Mouse (Mus musculus) thymus, postnatal 10 days (tissue): ENCODE results near the gene Kif1bp.
"Not testable (repeated sequence)": the region's sequence is repeated elsewhere in the genome, so short reads cannot be mapped to it uniquely, and the experiment has no call there.

ENCODE experiments used
- DNase-seq, 2 experiments: peaks; one replicate each; pipeline ENCODE4 v3.0.0; 2021; ENCODE audit warnings: low spot score in 2 of 2

The Kif1bp gene

DNA sequence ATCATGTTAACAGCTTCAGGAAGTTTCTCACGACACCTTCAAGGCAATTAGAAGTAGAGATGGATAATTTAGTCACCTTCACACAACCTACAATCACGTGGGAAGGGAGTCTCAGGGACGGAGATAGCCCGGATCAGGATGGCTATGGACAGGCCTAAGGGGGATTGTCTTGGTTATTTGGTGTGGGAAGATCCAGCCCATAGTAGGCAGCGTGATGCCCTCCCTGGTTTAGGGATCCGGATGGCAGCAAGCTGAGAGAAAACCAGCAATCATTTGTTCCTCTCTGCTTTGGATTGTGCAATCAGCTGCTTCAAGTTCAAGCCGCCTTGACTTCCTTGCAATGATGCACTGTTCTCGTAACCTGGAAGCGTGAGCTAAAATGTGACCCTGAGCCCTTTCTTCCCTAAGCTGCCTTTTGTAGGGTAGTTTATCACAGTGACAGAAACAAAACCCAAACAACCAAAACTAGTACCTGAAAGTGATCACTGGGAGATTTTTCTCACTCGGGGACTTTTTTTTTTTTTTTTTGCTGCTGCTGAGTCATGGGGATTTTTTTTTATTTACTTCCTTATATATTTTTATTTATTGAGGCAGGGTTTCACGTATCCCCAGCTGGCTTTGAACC is 69.1 kb downstream of the Kif1bp start:
- no peak for DNase-seq

- DNase-seq, result no peak
These were observed 69.8 kb downstream of the Kif1bp start for GRCm38 (mm10) chr10:62508459-62508858.

GRCm38 (mm10) chr10:62507591-62508308 is 70.5 kb downstream of the Kif1bp start:
- DNase-seq, result peak; percentile 48 to 52

DNA sequence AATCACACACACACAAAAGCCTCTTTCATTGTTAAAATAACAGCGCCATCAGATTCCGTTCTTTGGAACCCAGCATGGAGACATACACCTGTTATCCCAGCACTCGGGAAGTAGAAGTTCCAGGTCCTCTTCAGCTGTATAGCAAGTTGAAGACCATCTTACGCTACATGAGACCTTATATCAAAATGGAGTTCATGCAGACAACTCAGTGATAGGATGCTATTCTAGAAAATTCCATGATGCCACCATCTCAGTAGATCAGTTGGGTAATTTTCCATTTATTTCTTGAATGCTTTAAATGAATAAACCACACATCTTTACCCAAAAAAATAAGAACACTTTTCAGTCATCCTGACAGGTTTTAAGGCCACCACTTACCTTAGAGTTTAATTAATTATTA is 71.2 kb downstream of the Kif1bp start:
- DNase-seq, result no peak

- DNase-seq, result peak in 1 of 2 experiments; percentile 20
These were observed 72.2 kb downstream of the Kif1bp start for GRCm38 (mm10) chr10:62506019-62506556.

DNA sequence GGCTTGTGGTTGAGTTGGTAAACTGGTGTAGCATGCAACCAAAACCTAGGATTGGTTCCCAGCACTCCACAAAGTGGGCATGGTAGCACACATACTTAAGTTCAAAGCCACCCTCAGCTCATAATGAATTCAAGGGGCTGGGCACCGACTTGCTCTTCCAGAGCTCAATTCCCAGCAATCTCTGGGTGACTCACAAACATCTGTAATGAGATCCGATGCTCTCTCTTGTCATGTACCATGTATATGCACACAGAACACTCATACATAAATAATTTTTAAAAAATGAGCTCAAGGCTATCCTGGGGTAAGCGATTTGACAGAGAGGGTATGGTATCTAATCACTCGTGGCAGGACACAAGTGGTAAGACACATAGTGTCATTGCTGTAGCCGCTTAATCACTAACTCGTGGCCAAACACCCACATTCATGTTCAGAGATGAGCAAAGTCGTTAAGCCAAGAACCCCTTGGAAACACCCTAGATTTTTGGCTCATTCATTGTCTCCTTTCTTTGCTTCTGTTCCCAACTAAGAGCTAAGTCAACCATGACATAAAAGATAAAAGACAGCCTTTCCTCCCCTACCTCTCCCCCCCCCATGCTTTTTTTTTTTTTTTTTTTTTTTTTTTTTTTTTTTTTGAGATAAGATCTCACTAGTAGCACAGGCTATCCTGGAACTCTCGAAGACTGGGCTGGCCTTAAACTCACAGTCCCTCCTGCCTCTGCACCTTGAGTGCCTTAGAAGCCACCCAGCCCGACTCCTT is 72.9 kb downstream of the Kif1bp start:
- no peak for DNase-seq

DNA sequence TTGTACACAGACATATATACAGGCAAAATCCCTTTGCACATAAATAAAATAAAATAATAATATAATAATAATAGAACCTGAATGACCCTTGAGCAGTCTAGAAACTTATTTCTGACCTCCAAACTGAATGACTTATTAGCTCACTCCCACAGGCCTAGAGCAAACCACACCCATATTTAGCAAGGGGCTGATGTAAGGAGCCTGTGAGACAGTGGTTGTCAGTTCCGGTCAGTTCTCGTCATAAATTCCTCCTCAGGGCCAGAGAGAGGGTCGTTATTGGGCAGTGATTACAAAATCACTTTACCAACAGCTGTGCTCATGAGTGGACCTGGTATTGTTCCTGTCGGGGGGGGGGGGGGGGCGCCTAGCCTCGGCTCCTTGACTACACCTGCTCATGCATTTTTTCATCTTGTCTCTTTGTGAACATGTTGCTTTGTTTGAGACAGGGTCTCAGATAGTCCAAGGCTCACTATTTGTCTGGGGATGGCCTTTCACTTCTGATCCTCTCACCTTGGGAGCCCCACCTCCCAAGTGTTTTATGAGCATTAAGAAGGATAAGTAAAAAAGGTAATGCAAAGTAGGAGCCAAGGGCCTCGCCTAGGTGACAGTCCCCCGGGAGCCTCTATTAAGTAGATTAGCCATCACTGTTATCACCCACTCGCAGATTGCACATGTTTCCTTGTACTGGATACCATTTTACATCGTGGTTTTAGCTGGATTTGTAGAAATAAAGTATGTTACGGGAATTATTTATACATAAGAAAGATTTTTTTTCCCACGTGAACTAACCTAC is 74.2 kb downstream of the Kif1bp start:
- no peak for DNase-seq

GRCm38 (mm10) chr10:62503353-62503752 is 74.9 kb downstream of the Kif1bp start:
- no peak for DNase-seq

- DNase-seq, result no peak
These were observed 76.3 kb downstream of the Kif1bp start for GRCm38 (mm10) chr10:62501951-62502350.

DNA sequence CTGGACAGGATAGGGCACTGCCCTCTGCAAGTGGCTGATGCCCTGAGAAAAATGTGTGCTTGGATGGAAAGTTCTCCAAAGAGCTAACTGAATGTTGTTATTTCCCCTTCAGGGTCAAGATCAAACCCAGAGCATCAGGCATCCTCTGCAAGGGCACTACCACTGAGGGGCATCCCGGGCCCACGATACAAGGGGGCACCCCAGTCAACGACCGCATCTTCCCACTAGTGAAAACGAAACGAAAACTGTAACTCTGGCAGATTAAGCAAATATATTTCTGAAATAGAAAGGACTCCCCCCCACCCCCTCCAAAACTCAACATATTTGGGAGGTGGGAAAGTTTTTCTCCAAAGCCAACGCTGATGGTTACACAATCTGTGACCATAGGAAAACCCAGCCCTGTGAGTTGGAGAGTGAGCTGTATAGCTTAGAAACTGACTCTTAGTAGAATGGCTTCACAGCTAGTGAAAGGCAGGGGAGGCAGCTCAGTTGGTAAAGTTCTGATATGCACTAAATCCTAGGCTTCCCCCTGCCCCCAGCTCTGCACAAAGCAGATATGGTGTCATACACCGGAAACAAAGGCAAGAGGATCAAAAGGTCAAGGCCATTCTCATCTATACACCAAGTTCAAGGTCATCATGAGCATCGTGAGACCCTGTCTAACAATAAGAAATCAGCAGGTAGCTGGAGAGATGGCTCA is 77.2 kb downstream of the Kif1bp start:
- DNase-seq, result peak in 1 of 2 experiments; percentile 46

GRCm38 (mm10) chr10:62500088-62500915 is 78.0 kb downstream of the Kif1bp start:
- DNase-seq, result peak; percentile 57 to 80

DNA sequence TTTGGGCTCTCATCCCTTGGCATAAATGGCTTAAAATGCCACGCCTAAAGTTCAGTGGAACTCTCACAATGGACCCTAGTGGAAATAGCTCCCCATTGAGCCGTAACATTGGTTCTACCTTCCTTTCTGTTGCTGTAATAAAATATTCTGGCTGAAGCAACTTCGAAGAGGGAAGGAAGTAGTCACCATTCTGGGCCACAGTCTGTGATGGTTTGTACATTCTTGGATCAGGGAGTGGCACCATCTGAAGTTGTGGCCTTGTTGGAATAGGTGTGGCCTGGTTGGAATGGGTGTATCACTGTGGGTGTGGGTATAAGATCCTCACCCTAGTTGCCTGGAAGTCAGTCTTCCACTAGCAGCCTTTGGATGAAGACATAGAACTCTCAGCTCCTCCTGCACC is 86.6 kb downstream of the Kif1bp start:
- DNase-seq, result not testable (repeated sequence)
